Comparison of ENCODE assay signal across 9 mouse cellular contexts in genomic region chr4:149876761-149877160, GRCm38 (mm10).
DNase-seq lines count a peak whose midpoint lies in the region; ATAC-seq and TF ChIP-seq lines count a peak whose summit lies in the region.
"Had no signal": no experiment of that assay in that cellular context is flagged by ENCODE, and none has a peak within 500 bp of the region (broad histone marks: within the 10 kb centered on the region; RNA-seq: fewer than 3 reads in every experiment).

No protein-coding gene starts in this region.

- H3K27me3 ChIP-seq in midbrain, embryonic 14.5 days (ENCODE audit: control insufficient read depth, insufficient read depth, low read length): no peaks in the 10 kb centered on the region
- no peaks in the 10 kb centered on the region for H3K27me3 ChIP-seq in midbrain, embryonic 11.5 days (ENCODE audit: control insufficient read depth, insufficient read depth, low read length)
- peaks cover 37% of the 10 kb centered on the region for H3K27me3 ChIP-seq in heart, embryonic 10.5 days (ENCODE audit: insufficient read depth, poor library complexity, severe bottlenecking)
- no peaks in the 10 kb centered on the region for H3K27me3 ChIP-seq in limb, embryonic 11.5 days (ENCODE audit: control insufficient read depth, insufficient read depth, low read length)
- no peaks in the 10 kb centered on the region for H3K27me3 ChIP-seq in stomach, embryonic 15.5 days (replicated peaks)
- no peaks in the 10 kb centered on the region for H3K27me3 ChIP-seq in cerebellum, adult 2 months (ENCODE audit: control insufficient read depth, insufficient read depth, low read length)
- H3K27me3 ChIP-seq: hindbrain, embryonic 15.5 days had no signal

- H3K4me1 ChIP-seq in midbrain, embryonic 14.5 days (ENCODE audit: control insufficient read depth, insufficient read depth, low read length): peaks cover 9% of the 10 kb centered on the region
- H3K4me1 ChIP-seq in midbrain, embryonic 11.5 days (ENCODE audit: control insufficient read depth, insufficient read depth, low read length): peaks cover 2% of the 10 kb centered on the region
- H3K4me1 ChIP-seq in heart, embryonic 10.5 days: peaks cover 52% of the 10 kb centered on the region
- H3K4me1 ChIP-seq in limb, embryonic 11.5 days (ENCODE audit: control insufficient read depth, insufficient read depth, low read length): peaks cover 46% of the 10 kb centered on the region
- peaks cover 32% of the 10 kb centered on the region for H3K4me1 ChIP-seq in stomach, embryonic 15.5 days
- peaks cover 25% of the 10 kb centered on the region for H3K4me1 ChIP-seq in cerebellum, adult 2 months (ENCODE audit: control insufficient read depth, insufficient read depth, low read length)

- no peak for TF ChIP-seq CTCF in cerebellum, adult 2 months (IDR thresholded peaks at IDR 0.05; ENCODE audit: borderline replicate concordance, insufficient read depth, low read depth, low read length)

- no peaks in the 10 kb centered on the region for H3K9me3 ChIP-seq in midbrain, embryonic 14.5 days (ENCODE audit: control insufficient read depth, low read length)
- H3K9me3 ChIP-seq in midbrain, embryonic 11.5 days (ENCODE audit: control insufficient read depth, low read length): no peaks in the 10 kb centered on the region
- no peaks in the 10 kb centered on the region for H3K9me3 ChIP-seq in heart, embryonic 10.5 days
- H3K9me3 ChIP-seq in limb, embryonic 11.5 days (ENCODE audit: control insufficient read depth, low read length): no peaks in the 10 kb centered on the region
- no peaks in the 10 kb centered on the region for H3K9me3 ChIP-seq in stomach, embryonic 15.5 days
- H3K9me3 ChIP-seq: hindbrain, embryonic 15.5 days had no signal

- 71% methylated on average over 6 of the region's 6 CpGs for WGBS in midbrain, embryonic 14.5 days
- 78% methylated on average over 6 of the region's 6 CpGs for WGBS in midbrain, embryonic 11.5 days
- WGBS in heart, embryonic 10.5 days: 67% methylated on average over 6 of the region's 6 CpGs
- 52% methylated on average over 6 of the region's 6 CpGs for WGBS in limb, embryonic 11.5 days
- WGBS in stomach, embryonic 15.5 days: 39% methylated on average over 6 of the region's 6 CpGs
- WGBS in cerebellum, adult 2 months: 60% methylated on average over 6 of the region's 6 CpGs

- DNase-seq in midbrain, embryonic 14.5 days: no peak
- DNase-seq in midbrain, embryonic 11.5 days (ENCODE audit: low spot score, missing footprints): no peak
- DNase-seq in heart, embryonic 10.5 days (ENCODE audit: low spot score): no peak
- DNase-seq in limb, embryonic 11.5 days (ENCODE audit: low spot score): no peak
- DNase-seq in frontal cortex, postnatal 36 days (ENCODE audit: low spot score in 2 of 2): no peak
- no peak for DNase-seq in c-Kit-positive CD71-positive TER-119-positive erythroid progenitor cells, embryonic 14.5 days (ENCODE audit: low spot score)
- DNase-seq in cerebellum, adult 2 months: no peak

- no peak overlapping the region for H3K9ac ChIP-seq in midbrain, embryonic 14.5 days (replicated peaks; ENCODE audit: low read length)
- H3K9ac ChIP-seq in midbrain, embryonic 11.5 days (ENCODE audit: low read length): no peak overlapping the region
- H3K9ac ChIP-seq in limb, embryonic 11.5 days (ENCODE audit: low read length): no peak overlapping the region
- H3K9ac ChIP-seq in stomach, embryonic 15.5 days: 0 out of 2 replicates have a peak overlapping the region, but pooled peaks have one; percentile 16
- H3K9ac ChIP-seq: hindbrain, embryonic 15.5 days had no signal

- no peak overlapping the region for H3K4me3 ChIP-seq in midbrain, embryonic 14.5 days (replicated peaks; ENCODE audit: low read depth, low read length)
- no peak overlapping the region for H3K4me3 ChIP-seq in midbrain, embryonic 11.5 days (ENCODE audit: low read depth, low read length)
- H3K4me3 ChIP-seq in heart, embryonic 10.5 days: no peak overlapping the region
- H3K4me3 ChIP-seq in limb, embryonic 11.5 days (ENCODE audit: low read depth, low read length): no peak overlapping the region
- no peak overlapping the region for H3K4me3 ChIP-seq in stomach, embryonic 15.5 days (replicated peaks)
- H3K4me3 ChIP-seq in cerebellum, adult 2 months (replicated peaks; ENCODE audit: insufficient read depth, low read depth, low read length): no peak overlapping the region
- H3K4me3 ChIP-seq: hindbrain, embryonic 15.5 days had no signal

- H3K36me3 ChIP-seq in midbrain, embryonic 14.5 days (ENCODE audit: control insufficient read depth, insufficient read depth, low read length): no peaks in the 10 kb centered on the region
- H3K36me3 ChIP-seq in midbrain, embryonic 11.5 days (ENCODE audit: control insufficient read depth, insufficient read depth, low read length): no peaks in the 10 kb centered on the region
- H3K36me3 ChIP-seq in heart, embryonic 10.5 days: no peaks in the 10 kb centered on the region
- no peaks in the 10 kb centered on the region for H3K36me3 ChIP-seq in limb, embryonic 11.5 days (ENCODE audit: control insufficient read depth, insufficient read depth, low read length)
- no peaks in the 10 kb centered on the region for H3K36me3 ChIP-seq in stomach, embryonic 15.5 days
- H3K36me3 ChIP-seq: hindbrain, embryonic 15.5 days had no signal

- H3K4me2 ChIP-seq in midbrain, embryonic 14.5 days (ENCODE audit: low read length): no peak overlapping the region
- no peak overlapping the region for H3K4me2 ChIP-seq in midbrain, embryonic 11.5 days
- no peak overlapping the region for H3K4me2 ChIP-seq in limb, embryonic 11.5 days (ENCODE audit: low read depth, severe bottlenecking)
- no peak overlapping the region for H3K4me2 ChIP-seq in stomach, embryonic 15.5 days
- H3K4me2 ChIP-seq: hindbrain, embryonic 15.5 days had no signal

- no peak for ATAC-seq in midbrain, embryonic 14.5 days (ENCODE audit: low FRiP score, low TSS enrichment)
- no peak for ATAC-seq in midbrain, embryonic 11.5 days (ENCODE audit: low FRiP score)
- peak; percentile 1; the same call in 1 of the 2 replicates for ATAC-seq in limb, embryonic 11.5 days (ENCODE audit: insufficient number of reproducible peaks, low FRiP score, low TSS enrichment, low read depth)
- ATAC-seq in stomach, embryonic 15.5 days (ENCODE audit: insufficient read depth, low FRiP score, low read depth): no peak

- 0 out of 2 replicates have a peak overlapping the region, but pooled peaks have one; percentile 1 for H3K27ac ChIP-seq in midbrain, embryonic 14.5 days (replicated peaks; ENCODE audit: low read depth, low read length)
- H3K27ac ChIP-seq in midbrain, embryonic 11.5 days (ENCODE audit: low read depth, low read length): no peak overlapping the region
- peak overlapping the region; percentile 71 for H3K27ac ChIP-seq in heart, embryonic 10.5 days
- H3K27ac ChIP-seq in limb, embryonic 11.5 days (replicated peaks; ENCODE audit: low read depth, low read length): peak overlapping the region; percentile 89
- H3K27ac ChIP-seq in stomach, embryonic 15.5 days: peak overlapping the region; percentile 61; the same call in 1 of the 2 replicates
- H3K27ac ChIP-seq in cerebellum, adult 2 months (ENCODE audit: insufficient read depth, low read length): no peak overlapping the region
- H3K27ac ChIP-seq: hindbrain, embryonic 15.5 days had no signal

- TF ChIP-seq POLR2A in cerebellum, adult 2 months (IDR thresholded peaks at IDR 0.05; ENCODE audit: borderline replicate concordance, insufficient read depth, low read length): no peak

Comparison
In these comparisons a context has a peak if more than half of its experiments do, and no peak if none do; other contexts are left out.
1. H3K27ac ChIP-seq: peak in midbrain, embryonic 14.5 days (single experiment), heart, embryonic 10.5 days (single experiment), limb, embryonic 11.5 days (single experiment) and stomach, embryonic 15.5 days (single experiment); none in midbrain, embryonic 11.5 days (single experiment) and cerebellum, adult 2 months (single experiment).